Mouse (Mus musculus) stomach, postnatal 0 days (tissue): ENCODE data around the gene Lsm2. TPM values are rescaled to one million over a fixed set of nuclear protein-coding genes. Genes with fewer than 3 reads are reported as not detected.

Experiments used
- ATAC-seq: fragments of 200-750 bp; cut with Nextera tagmentation; 2 replicates; pipeline ENCODE4 v1.8.0; 2017; ENCODE audit not compliant: low FRiP score, low TSS enrichment
- DNase-seq: peaks from one replicate; pipeline ENCODE4 v3.0.0-alpha.2; 2016; ENCODE audit warnings: low spot score
- H3K27ac ChIP-seq: fragments of 300-500 bp; sonication (generic); replicated peaks from 2 replicates; pipeline ENCODE4 v1.5.1; 2014; ENCODE audit warnings: mild to moderate bottlenecking, control low read depth
- H3K27me3 ChIP-seq: fragments of 300-500 bp; sonication (generic); 2 replicates; pipeline ENCODE4 v1.6.1; 2014; ENCODE audit warnings: low read length; ENCODE audit not compliant: control insufficient read depth, insufficient read depth
- H3K36me3 ChIP-seq: fragments of 300-500 bp; sonication (generic); 2 replicates; pipeline ENCODE4 v1.6.1; 2014; ENCODE audit warnings: low read length, mixed read lengths; ENCODE audit not compliant: control insufficient read depth, insufficient read depth
- H3K4me1 ChIP-seq: fragments of 300-500 bp; sonication (generic); replicated peaks from 2 replicates; pipeline ENCODE4 v1.6.1; 2014; ENCODE audit warnings: antibody characterized with exemption; ENCODE audit not compliant: control insufficient read depth, insufficient read depth
- H3K4me2 ChIP-seq: fragments of 300-500 bp; sonication (generic); replicated peaks from 2 replicates; pipeline ENCODE4 v1.6.1; 2014; ENCODE audit warnings: low read depth, mild to moderate bottlenecking, control low read depth, moderate library complexity
- H3K4me3 ChIP-seq: fragments of 300-500 bp; sonication (generic); 2 replicates; pipeline ENCODE4 v1.5.1; 2014; ENCODE audit warnings: low read depth, low read length, control low read depth
- H3K9ac ChIP-seq: fragments of 300-500 bp; sonication (generic); 2 replicates; pipeline ENCODE4 v1.6.1; 2014; ENCODE audit warnings: mild to moderate bottlenecking, low read length, control low read depth, mixed read lengths
- H3K9me3 ChIP-seq: fragments of 300-500 bp; sonication (generic); 2 replicates; pipeline ENCODE4 v1.6.1; 2016; ENCODE audit warnings: low read length; ENCODE audit not compliant: control insufficient read depth
- CTCF ChIP-seq: IDR thresholded peaks from 2 replicates; pipeline ENCODE4 v1.5.1; 2016; ENCODE audit warnings: antibody characterized with exemption, low read depth, mild to moderate bottlenecking, moderate library complexity
- EP300 ChIP-seq: optimal IDR thresholded peaks from 2 replicates; pipeline ENCODE3; 2016; ENCODE audit warnings: antibody characterized with exemption
- WGBS: fragments of 180-500 bp; shearing (Covaris S2); extraction: QIAGEN DNeasy Blood & Tissue Kit; methylation state at CpG from one replicate; pipeline ENCODE4 v1.1.7; 2014; 5-methylcytosine and 5-hydroxymethylcytosine counted together
- polyA plus RNA-seq: library from polyadenylated mRNA; unstranded; fragments of >200 nt; fragmentation: Nextera tagmentation; extraction: Ambion mirVana; gene quantifications from 2 replicates; pipeline ENCODE4 v1.2.1, GENCODE M21; 2015

Gene Lsm2
- polyA plus RNA-seq = 69.2 and 75.1 TPM in 2 replicates

- Histone ChIP-seq H3K4me3 (peak within 1 kb of the TSS; percentile 77), H3K4me1 (no peaks in the 10 kb centered on the region), H3K9me3 (no peaks in the 10 kb centered on the region), H3K36me3 (peaks cover 6% of the 10 kb centered on the region; the same call in 1 of the 2 replicates), H3K9ac (peak within 1 kb of the TSS; percentile 82), H3K4me2 (peak within 1 kb of the TSS; percentile 91), H3K27me3 (no peaks in the 10 kb centered on the region), H3K27ac (peak within 1 kb of the TSS; percentile 97)
- TF ChIP-seq EP300 (no peak), CTCF (peak; percentile 7; the same call in 1 of the 2 replicates)
- under 1% methylated on average over 57 of the region's 58 CpGs for WGBS
- ATAC-seq (peak; percentile 92), DNase-seq (peak; percentile 92)
Measured at GRCm38 (mm10) chr17:34981690-34982180, at the start of gene Lsm2. TSS of gene Lsm2 (plus strand) at chr17:34981862.

GRCm38 (mm10) chr17:34932287-34932686 is 49.4 kb upstream of the Lsm2 start:
- no peaks in the 10 kb centered on the region; the same call in 1 of the 2 replicates for H3K36me3 ChIP-seq
- H3K9me3 ChIP-seq = no peaks in the 10 kb centered on the region
- WGBS = 77% methylated on average over 8 of the region's 8 CpGs
- H3K9ac ChIP-seq = peak overlapping the region; percentile 78; the same call in 1 of the 2 replicates
- ATAC-seq (no peak), DNase-seq (no peak)
- peaks cover 3% of the 10 kb centered on the region; the same call in 1 of the 2 replicates for H3K4me1 ChIP-seq
- no peak for TF ChIP-seq CTCF
- no peak for TF ChIP-seq EP300
- peak overlapping the region; percentile 74 for H3K4me3 ChIP-seq
- H3K27ac ChIP-seq = no peak overlapping the region
- peak overlapping the region; percentile 97 for H3K4me2 ChIP-seq
- H3K27me3 ChIP-seq = no peaks in the 10 kb centered on the region

GRCm38 (mm10) chr17:34934031-34934430 is 47.6 kb upstream of the Lsm2 start:
- Histone ChIP-seq H3K36me3 (no peaks in the 10 kb centered on the region; the same call in 1 of the 2 replicates), H3K27me3 (no peaks in the 10 kb centered on the region), H3K4me1 (peaks cover 3% of the 10 kb centered on the region; the same call in 1 of the 2 replicates), H3K27ac (no peak overlapping the region), H3K9ac (no peak overlapping the region), H3K9me3 (no peaks in the 10 kb centered on the region), H3K4me3 (no peak overlapping the region), H3K4me2 (no peak overlapping the region)
- 81% methylated on average over 24 of the region's 24 CpGs for WGBS
- ATAC-seq = no peak
- TF ChIP-seq EP300 (no peak), CTCF (no peak)
- no peak for DNase-seq

- no peaks in the 10 kb centered on the region for H3K27me3 ChIP-seq
- no peaks in the 10 kb centered on the region; the same call in 1 of the 2 replicates for H3K36me3 ChIP-seq
- no peak for DNase-seq
- TF ChIP-seq CTCF = no peak
- no peak for TF ChIP-seq EP300
- no peak overlapping the region for H3K9ac ChIP-seq
- H3K27ac ChIP-seq = no peak overlapping the region
- H3K9me3 ChIP-seq = no peaks in the 10 kb centered on the region
- peaks cover 3% of the 10 kb centered on the region; the same call in 1 of the 2 replicates for H3K4me1 ChIP-seq
- H3K4me3 ChIP-seq = no peak overlapping the region
- ATAC-seq = no peak
- WGBS = 61% methylated on average over 8 of the region's 8 CpGs
- H3K4me2 ChIP-seq = no peak overlapping the region
Measured at GRCm38 (mm10) chr17:34934830-34935229, 46.8 kb upstream of the Lsm2 start.

GRCm38 (mm10) chr17:34937960-34938505 is 43.6 kb upstream of the Lsm2 start:
- WGBS = 76% methylated on average over 6 of the region's 6 CpGs

More at GRCm38 (mm10) chr17:34937960-34938505, 43.6 kb upstream of the Lsm2 start:
- no peak overlapping the region for H3K4me3 ChIP-seq
- no peak overlapping the region for H3K27ac ChIP-seq
- TF ChIP-seq EP300 = no peak
- no peak for TF ChIP-seq CTCF
- no peaks in the 10 kb centered on the region; the same call in 1 of the 2 replicates for H3K36me3 ChIP-seq
- no peaks in the 10 kb centered on the region for H3K9me3 ChIP-seq
- no peak overlapping the region for H3K4me2 ChIP-seq
- H3K27me3 ChIP-seq = no peaks in the 10 kb centered on the region
- no peaks in the 10 kb centered on the region for H3K4me1 ChIP-seq
- no peak overlapping the region for H3K9ac ChIP-seq
- no peak for ATAC-seq
- no peak for DNase-seq
